Mouse (Mus musculus) hindbrain, embryonic 12.5 days (tissue): Measurements from ENCODE around the gene Gm21366. TPM values are rescaled to one million over a fixed set of nuclear protein-coding genes. Genes with fewer than 3 reads are reported as not detected.
"Not testable (repeated sequence)": the region's sequence is repeated elsewhere in the genome, so short reads cannot be mapped to it uniquely, and the experiment has no call there.

Experiments used
- ATAC-seq: fragments of 200-750 bp; cut with Nextera tagmentation; 2 replicates; pipeline ENCODE4 v1.8.0; 2017; ENCODE audit warnings: moderate TSS enrichment; ENCODE audit not compliant: low FRiP score
- H3K27ac ChIP-seq: fragments of 300-500 bp; sonication (generic); 2 replicates; pipeline ENCODE4 v1.5.1; 2016; ENCODE audit warnings: mild to moderate bottlenecking
- H3K27me3 ChIP-seq: fragments of 300-500 bp; sonication (generic); 2 replicates; pipeline ENCODE4 v1.6.1; 2016; ENCODE audit warnings: mild to moderate bottlenecking
- H3K36me3 ChIP-seq: fragments of 300-500 bp; sonication (generic); 2 replicates; pipeline ENCODE4 v1.6.1; 2016; ENCODE audit warnings: mild to moderate bottlenecking
- H3K4me1 ChIP-seq: fragments of 300-500 bp; sonication (generic); 2 replicates; pipeline ENCODE4 v1.6.1; 2016
- H3K4me2 ChIP-seq: fragments of 300-500 bp; sonication (generic); replicated peaks from 2 replicates; pipeline ENCODE4 v1.6.1; 2016; ENCODE audit warnings: mild to moderate bottlenecking
- H3K4me3 ChIP-seq: fragments of 300-500 bp; sonication (generic); 2 replicates; pipeline ENCODE4 v1.5.1; 2016; ENCODE audit warnings: mild to moderate bottlenecking
- H3K9ac ChIP-seq: fragments of 300-500 bp; sonication (generic); 2 replicates; pipeline ENCODE4 v1.6.1; 2016; ENCODE audit warnings: mild to moderate bottlenecking, moderate library complexity
- H3K9me3 ChIP-seq: fragments of 300-500 bp; sonication (generic); replicated peaks from 2 replicates; pipeline ENCODE4 v1.6.1; 2016; ENCODE audit warnings: mild to moderate bottlenecking
- WGBS: fragments of 180-500 bp; shearing (Covaris S2); methylation state at CpG from one replicate; pipeline ENCODE4 v1.1.7; 2016; 5-methylcytosine and 5-hydroxymethylcytosine counted together
- polyA plus RNA-seq: library from polyadenylated mRNA; unstranded; fragments of >200 nt; fragmentation: Nextera tagmentation; extraction: Ambion mirVana; gene quantifications from 2 replicates; pipeline ENCODE4 v1.2.1, GENCODE M21; 2016

Gene Gm21366
- not detected in 2 replicates for polyA plus RNA-seq

GRCm38 (mm10) chrY:22861156-22861555, at the start of gene Gm21366:
Gene Gm21366, minus strand, starts transcription at chrY:22861256.
- H3K9ac ChIP-seq, H3K4me1 ChIP-seq, ATAC-seq, H3K27me3 ChIP-seq, H3K9me3 ChIP-seq, H3K27ac ChIP-seq, H3K4me3 ChIP-seq, H3K4me2 ChIP-seq, H3K36me3 ChIP-seq: not testable (repeated sequence)
- WGBS: no CpG with 5 or more reads among the region's 6 CpGs
